Mouse (Mus musculus): ENCODE results near the gene Mthfr.

The Mthfr gene

DNA sequence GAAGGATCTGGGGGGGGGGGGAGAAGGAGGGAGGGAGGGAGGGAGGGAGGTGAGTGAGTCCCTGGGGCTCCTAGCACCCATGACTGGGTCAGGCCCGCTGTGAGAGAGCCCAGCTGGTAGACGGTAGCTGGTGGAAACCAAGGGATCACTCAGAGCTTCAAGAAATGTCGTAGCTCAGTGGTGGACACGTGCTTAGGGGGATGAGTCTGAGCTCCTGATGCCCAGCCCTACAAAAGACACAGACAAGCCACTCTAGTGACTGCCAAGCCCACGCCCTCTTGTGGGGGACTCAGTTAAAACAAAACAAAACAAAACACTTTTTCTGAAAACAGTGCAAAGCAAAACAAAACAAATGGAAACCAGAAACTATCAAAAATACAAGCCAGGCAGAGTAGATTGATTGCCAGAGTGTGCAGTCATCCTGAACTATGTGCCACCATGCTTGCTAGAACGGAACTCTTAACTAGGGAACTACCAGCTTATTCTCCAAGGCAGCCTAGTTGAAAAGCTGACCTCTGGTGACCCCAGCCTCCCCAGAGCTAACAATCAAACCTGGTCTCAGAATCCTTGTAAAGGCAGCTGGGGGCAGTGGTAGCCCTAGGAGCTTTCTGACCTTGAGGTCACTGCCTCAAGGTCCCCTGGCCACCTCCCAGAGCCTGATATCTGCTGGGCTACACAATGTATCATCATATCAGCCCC lies 27.0 kb downstream of the Mthfr start:
- DNase-seq (ENCODE audit: low spot score) = no peak

DNA sequence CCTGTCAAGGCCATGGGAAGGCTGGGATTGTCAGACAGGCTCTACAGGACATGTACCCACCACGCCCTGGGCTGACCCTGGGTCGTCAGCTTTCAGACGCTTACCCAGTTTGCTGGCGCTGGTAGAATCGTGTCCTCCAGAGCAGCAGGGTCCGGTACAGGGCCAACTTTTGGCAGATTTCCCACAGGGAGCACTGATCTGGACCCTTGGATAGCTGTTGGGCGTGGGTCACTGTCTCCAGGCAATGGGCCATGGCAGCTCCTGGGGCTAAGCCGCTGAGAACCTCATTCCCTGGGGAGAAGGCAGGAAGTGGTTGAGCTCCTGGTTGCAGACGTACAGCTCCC lies 27.5 kb downstream of the Mthfr start:
- no peak for DNase-seq (ENCODE audit: low spot score)

DNA sequence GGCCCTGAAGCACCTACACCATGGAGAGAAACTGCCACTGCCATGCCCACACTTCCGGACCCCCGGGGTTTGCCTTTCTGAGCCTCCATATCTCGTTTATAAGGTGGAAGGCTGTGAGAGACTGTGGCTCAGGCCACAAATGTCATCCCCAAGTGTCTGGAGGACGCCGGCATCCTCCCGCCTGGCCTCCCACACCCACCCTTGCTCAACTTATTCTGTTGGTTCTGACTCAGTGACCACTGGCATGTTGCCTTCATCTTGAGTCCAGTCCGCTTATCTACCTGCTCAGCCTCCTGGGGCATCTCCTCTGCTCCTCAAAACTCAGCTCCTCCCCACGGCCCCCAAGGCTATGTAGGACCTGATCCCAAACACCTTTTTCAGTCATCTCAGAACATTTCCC lies 28.5 kb downstream of the Mthfr start:
- no peak for DNase-seq (ENCODE audit: low spot score)

DNA sequence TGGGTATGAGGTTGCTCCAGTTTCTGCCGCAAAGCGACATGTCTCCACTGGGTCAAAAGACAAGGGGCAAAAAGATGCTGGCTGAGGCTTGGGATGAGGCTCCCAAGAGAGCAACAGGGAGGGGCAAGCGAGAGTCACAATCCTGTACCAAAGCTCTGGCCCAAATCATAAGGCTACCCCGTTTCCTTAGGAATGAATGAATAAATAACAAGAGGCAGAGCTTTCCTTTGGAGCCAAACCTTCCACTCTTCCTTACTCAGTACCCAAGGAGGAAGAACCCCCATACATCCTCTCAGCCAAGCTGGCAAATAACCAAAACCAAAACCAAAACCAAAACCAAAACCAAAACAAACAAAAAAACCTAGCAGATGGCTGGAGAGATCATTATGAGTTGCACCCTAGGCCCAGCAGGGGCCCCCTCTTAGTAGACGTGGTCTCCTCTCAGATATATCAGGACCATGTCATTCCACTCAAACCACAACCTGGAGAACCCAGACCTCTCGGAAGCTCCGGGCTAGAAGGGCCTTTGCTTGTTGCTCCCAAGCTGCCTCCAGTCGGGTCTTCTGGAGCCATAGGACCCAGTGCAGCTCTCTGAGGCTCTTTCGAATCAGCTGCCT lies 30.8 kb downstream of the Mthfr start:
- no peak for DNase-seq (ENCODE audit: low spot score)

DNA sequence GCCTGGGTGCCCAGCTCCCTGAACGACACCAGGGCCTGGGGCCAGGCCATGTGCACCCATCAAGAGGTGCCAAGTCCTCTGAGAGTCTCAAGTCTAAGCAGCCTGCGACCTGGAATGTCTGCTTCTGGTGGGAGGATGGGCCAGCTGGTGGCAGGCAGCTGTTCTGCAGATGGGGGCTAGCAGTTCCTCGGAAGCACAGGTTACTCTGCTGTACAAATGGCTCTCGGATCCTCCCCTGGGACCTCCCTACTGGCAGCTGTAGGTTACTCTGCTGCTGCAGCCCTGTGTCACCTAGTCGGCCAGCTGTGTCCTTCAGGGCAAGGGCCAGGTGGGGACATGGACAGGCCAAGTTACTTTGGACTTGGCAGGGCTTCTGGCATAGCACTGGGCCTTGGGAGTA lies 32.6 kb downstream of the Mthfr start:
- DNase-seq (ENCODE audit: low spot score) = no peak

DNA sequence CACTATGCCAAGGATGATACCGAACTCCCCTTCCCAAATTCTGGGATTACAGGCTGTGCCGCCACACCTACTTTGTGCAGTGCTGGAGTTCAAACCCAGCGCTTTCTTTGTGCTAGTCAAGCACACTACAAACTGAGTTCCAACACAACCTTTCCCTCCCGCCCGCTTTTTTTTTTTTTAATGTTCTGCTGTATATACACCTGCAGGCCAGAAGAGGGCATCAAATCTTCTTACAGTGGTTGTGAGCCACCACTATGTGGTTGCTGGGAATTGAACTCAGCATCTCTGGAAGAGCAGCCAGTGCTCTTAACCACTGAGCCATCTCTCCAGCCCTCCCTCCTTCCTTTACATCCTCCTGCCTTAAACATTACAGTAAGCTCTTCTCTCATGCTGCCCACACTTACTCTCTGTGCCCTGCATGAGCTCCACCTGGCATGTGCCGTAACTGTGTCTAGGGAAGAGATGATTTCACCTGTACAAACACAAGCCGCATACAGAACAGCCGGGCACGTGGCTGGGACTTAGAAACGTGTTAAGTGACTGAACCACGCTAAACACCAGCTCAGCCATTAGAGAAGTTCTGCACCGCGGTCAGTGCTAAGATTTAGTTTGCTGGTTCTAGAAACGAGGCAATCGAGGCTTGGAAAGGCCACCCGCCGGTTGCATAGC lies 35.8 kb downstream of the Mthfr start:
- DNase-seq (ENCODE audit: low spot score) = no peak

DNA sequence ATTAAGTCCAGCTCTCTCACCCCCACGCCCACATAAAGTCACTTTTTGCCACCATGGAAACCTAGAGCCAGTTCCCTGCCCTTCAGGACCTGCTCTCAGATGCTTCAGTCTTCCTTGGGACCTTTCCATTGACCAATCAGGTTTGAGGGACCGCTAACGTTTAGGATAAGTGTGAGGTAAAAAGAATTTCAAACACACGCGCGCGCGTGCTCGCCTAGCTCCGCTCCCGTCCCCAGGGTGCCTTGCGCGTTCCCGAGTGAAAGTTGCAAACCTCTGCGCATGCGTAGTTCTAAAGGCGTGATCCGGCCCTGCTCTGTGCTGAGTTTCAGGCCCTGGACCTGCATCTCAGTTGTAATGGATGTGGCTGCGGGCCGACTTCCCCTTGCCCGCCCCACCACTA lies 36.4 kb downstream of the Mthfr start:
- DNase-seq (ENCODE audit: low spot score) = peak; percentile 78

DNA sequence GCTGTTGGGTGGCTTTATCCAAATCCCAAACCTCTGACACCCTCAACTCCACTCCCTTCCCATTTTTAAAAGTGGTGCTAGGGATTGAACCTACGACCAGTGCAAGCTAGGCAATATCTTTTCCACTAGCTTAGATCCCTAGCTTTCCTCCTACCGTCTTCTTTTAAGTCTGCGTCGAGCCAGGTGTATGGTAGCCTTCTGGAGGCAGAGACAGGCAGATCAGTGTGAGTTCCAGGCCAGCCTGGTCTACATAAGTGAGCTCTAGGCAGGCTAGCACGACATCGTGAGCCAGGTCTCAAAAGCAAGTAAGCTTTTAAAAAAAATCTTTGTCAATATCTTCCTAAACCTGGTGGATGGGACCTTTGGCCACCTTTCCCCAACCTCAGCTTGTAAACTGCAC lies 37.0 kb downstream of the Mthfr start:
- no peak for DNase-seq (ENCODE audit: low spot score)

DNA sequence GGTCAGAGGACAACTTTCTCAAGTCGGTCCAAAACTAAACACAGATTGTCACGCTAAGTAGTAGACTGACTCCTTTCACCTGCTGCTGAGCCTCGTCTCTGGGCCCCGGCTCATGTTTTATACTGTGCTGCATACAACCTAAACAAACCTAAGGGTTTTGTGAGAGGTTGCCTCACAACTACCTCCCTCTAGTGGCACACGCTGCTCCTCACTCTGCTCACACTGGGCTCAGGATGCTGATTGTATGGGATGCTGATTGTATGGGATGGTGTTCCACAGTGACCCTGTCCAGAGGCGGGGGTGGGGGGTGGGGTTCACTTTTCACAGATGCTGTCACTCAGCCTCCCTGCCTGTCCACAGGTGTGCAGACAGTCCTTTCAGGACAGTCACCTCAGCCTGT lies 40.3 kb downstream of the Mthfr start:
- no peak for DNase-seq (ENCODE audit: low spot score)

DNA sequence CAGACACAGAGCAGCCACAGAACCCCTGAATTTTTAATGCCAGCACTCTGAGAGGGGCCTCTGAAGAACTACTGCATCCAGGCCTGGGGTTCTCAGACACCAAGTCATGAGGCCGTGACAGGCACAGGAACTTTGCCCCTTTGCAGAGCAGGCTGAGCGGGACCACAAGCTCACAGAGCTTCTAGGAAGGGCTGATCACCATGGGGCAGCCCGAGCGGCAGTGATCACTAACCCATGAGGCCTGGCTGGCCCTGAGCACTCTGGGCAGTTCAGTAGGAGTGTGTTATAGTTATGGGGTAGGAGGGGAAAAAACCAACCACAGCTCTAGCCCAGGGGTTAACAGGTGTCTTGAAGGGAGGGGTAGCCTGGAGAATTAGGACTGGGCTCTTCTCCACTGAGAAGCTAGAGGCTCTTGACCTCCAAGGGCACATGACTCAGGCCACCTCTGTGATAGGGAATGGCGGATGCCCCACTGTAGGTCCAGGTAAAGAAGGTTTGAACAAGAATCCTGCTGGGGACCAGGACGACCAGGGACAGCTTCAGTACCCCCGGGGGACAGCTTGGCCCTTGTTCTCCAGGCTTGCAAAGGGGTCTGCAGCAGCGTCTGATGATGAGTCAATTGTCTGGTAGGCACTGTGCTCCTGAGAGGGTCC lies 41.2 kb downstream of the Mthfr start:
- no peak for DNase-seq (ENCODE audit: low spot score)

DNA sequence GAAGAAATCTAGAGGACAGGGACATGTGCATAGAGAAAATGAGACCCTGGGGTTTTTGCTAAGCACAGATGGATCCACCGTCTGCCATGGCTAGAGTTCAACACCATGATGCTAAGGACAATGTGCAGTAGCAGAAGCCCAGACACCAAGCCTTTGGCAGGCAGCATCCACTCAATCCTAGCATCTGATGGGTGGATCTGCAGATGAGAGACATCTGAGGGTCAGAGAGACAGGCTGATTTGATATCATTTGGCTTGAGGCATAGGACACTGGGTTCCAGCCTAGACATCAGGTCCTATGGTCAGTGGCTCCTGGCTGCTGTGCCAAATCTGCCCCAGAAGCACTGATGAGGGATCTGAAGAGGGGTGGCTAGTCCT lies 41.7 kb downstream of the Mthfr start:
- DNase-seq (ENCODE audit: low spot score) = no peak

DNA sequence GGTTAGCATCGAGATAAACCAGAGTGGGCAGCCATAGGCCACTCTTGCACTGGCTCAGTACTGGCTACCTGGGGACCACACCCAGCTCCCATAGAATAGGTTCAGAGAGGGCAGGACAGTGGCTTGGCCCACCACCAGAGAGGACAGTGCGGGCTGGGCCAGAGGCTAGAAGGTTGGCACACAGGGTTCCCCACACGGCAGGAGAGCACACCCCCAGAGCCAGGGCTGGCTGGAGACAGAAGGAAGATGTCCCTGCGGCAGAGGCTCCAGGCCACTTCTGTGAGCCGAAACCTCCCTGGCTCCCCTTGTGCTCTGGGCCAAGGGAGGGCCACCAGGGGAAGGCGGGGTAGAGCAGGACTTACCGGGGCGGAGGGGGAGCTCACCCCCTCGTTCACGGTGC lies 42.3 kb downstream of the Mthfr start:
- DNase-seq (ENCODE audit: low spot score) = no peak

DNA sequence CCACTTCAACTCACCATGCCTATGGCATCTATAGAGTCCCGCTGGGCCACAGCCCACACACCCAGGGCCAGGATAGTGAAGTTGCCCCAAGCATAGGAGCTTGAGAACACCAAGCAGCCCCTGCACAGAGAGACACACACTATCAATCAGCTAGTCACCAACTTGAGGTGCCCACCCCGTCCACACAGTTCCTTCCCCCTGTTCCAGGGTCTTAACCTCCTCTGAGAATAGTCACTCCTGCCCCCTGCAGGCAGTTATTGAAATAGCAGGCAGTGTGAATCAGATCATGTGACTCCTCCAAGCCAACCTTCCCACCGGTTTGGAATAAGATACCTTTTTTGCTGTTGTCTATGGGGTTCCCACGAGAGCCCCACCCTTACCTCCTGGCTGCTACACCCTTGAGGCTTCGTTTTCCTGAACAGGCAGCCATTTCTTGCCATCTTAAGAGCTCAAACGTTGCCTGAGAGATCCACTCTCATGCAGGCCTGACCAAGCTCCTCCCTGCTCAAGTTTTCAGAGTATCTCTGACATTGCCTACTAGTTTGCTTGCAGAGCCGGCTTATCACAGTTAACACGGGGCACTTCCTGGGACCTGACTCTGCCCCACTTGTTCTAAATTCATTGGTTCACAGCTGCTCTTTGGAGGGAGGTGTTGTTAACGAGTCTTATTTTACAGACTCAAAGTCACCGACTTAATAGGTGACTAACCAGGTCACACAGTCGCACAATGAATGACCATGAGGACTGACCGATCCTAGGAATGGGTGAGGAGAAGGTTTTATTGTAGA lies 43.6 kb downstream of the Mthfr start:
- peak; percentile 54 for DNase-seq (ENCODE audit: low spot score)

DNA sequence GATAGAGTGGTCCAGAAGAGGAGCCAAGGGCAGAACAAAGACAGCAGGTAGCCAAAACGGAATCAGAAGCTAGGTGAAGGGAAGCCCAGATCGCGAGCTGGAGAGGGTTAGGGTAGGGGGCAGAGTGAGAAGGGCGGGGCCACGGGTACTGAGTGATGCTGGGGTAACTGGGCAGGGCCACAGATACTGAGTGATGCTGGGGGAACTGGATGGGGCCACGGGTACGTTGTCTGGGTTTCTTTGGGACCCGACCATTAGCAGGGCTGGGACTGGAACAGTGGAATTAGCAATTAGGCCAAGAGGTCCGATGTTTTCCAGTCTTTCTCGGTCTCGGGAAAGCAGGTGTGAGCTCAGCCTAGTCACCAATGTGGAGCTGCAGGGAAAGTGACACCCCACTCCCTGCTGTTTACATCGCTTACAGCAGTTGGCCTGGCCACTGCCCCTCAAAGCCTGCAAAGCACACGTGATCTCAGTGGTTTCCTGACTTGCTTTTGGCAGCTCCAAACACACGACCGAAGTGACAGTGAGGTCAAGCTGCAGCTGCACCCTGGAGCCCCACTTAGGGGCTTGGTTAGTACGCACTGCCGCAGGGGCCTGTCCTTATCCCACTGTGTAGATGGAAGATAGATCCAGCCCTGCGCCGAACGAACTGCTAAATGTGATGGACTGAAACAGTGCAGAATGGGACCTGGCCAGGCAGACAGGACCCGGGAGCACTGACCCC lies 44.5 kb downstream of the Mthfr start:
- DNase-seq (ENCODE audit: low spot score) = no peak

DNA sequence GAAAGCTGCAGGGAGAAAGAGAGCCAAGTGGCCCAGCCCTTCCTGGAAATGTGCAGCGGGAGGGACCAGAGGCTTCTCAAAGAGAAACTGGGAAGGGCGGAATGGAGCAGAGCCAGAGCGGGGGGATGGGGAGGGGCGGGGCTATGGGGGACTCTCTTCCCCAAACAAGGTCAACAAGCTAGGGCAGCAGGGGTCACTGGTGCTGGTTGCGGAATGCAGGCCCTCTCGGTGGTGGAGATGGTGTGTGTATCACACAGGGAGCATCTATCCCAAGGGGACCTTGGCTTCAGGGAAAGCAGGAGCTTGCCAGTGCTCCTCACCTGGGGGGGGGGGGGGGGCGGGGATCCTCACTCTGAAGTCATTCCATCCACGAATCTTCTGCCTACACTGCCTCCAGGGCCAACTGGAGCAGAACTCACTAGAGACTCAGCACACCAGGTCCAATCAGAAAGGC lies 45.4 kb downstream of the Mthfr start:
- peak; percentile 49 for DNase-seq (ENCODE audit: low spot score)

DNA sequence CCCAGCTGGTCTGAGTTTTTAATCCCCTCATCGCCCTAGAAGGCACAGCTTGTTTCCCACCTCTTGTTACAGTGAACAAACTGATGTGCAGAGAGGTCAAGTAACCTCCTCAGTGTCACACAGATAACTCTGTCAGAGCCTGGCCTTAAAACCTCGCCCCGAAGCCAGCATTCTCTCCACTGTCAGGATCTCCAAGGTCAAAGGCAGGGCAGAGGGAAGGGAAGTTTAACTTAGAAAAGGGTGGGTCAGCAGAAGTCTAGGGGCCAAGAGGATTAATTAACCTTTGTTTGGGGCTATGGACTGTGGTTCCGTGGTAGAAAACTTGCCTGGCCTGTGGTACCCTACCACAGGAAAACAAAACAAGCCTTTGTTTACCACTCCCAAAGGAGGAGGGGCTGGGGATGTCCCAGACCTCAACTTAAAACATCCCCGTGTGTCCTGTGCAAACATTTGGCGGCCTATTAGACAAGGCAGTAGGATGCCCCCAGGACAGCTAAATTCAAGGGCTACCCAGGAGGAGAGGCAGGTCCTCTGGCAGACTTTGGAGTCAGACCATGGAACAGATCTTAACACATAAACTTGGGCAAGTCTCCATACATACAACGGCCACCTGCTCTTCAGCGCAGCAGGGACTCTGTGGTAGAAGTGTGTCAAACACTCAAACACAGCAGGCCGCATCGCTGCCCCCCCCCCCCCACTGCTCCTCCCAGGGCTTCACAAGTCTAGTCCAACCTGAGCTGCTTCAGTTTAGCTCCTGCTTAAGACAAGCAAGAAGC lies 46.4 kb downstream of the Mthfr start:
- DNase-seq (ENCODE audit: low spot score) = no peak

DNA sequence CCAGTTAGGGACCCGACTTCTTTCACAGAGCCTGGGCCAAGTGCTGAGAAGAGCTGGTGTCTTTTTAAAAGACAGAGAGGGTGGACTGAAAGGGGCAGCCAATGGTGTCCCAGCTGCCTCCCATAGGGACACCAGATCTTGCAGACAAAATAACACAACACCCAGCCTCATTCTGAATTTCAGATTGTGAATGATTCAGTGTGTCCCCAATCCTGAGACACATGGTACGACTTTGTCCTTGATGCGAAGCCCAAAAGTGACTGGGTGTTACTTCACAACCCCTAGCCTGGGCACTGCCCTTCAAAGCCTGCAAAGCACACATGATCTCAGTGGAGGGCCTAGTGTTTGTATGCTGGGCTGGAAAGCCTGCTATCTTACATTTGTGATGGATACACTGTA lies 47.0 kb downstream of the Mthfr start:
- DNase-seq (ENCODE audit: low spot score) = no peak

DNA sequence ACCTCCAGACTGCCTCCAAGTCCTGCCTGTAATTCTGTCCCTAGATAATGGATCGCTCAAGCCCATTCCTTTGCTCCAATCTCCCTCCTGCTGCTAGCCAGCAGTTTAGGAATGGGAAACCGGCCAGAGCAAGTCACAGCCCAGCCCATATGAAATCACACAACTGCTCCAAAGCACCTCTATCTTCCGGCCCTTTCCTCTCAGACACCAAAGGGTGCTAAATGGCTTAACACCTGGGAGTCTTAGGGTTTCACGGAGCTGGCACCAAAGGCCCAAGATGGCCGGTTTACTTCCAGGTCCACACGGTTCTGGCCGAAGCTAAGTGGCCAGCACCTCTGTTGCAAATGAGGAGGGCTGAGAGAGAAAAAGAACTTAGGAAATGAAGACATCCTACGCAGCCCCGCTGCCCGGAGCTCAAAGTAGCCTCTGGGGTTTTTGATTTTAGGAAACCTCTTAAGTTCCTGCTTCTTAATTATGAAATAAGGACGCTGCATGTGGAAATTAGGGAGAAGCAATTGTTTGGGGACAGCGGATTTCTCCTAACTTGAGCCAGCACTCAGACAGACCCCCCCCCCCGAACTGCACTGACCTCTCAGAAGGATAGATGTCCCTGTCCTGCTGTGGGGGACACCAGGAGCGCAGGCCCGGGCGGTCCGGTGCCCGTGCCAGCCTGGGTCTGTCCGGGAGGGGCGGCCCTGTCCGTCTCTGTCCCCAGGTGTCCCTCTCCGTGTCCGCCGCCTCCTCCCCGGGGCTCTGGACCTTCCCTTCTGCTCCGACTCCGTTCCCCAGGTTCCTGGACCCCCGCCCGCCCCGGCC lies 48.4 kb downstream of the Mthfr start:
- DNase-seq (ENCODE audit: low spot score) = peak; percentile 48

DNA sequence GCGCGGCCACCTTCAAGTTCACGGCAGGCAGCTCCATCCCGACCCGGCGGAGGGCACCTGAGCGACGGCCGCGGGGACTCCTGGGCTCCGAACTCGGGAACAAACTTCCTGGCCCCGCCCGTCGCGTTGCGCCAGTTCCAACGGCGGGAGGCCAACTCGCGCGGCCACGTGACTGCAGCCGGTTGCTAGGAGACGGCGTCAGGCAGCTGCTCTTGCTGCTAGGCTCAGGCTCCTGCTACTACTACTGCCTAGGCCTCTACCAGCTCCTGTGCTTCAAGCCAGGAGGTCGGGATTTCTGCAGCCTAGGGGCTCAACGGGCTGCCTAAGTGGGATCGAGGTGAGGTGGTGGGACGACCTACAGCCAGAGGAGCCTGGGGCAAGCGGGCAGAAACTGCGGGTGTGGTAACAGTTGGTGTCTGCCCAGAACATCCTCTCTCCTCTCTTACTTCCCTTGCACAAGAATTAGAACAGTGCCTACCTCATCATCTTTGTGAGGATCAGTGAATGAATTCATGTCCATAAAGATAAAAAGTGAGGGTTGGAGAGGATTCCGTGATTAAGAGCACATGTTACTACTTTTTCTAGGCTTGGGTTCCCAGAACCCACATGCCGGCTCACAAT lies 49.1 kb downstream of the Mthfr start, which contains the start of gene Agtrap:
Gene Agtrap (minus strand): TSS at position 125 of the 621 bp plus-strand sequence.
- DNase-seq (ENCODE audit: low spot score) = peak; percentile 95
